Mouse (Mus musculus) megakaryocyte, embryonic 14.5 days (primary cell): Measurements from ENCODE around the gene Adprhl2.

Experiments
- FLI1 ChIP-seq: IDR thresholded peaks from 2 replicates; pipeline ENCODE4 v1.6.1; 2012; ENCODE audit warnings: low read length, inconsistent platforms, mixed read lengths
- GATA1 ChIP-seq: IDR thresholded peaks from 3 replicates; pipeline ENCODE4 v1.6.1; 2012; ENCODE audit warnings: mixed read lengths, low read length, inconsistent platforms, borderline replicate concordance

GRCm38 (mm10) chr4:126305428-126305827 lies 16.1 kb downstream of the Adprhl2 start:
- TF ChIP-seq GATA1 = no peak
- no peak for TF ChIP-seq FLI1
